ENCODE assay signal across 8 mouse cellular contexts in the genomic region with DNA sequence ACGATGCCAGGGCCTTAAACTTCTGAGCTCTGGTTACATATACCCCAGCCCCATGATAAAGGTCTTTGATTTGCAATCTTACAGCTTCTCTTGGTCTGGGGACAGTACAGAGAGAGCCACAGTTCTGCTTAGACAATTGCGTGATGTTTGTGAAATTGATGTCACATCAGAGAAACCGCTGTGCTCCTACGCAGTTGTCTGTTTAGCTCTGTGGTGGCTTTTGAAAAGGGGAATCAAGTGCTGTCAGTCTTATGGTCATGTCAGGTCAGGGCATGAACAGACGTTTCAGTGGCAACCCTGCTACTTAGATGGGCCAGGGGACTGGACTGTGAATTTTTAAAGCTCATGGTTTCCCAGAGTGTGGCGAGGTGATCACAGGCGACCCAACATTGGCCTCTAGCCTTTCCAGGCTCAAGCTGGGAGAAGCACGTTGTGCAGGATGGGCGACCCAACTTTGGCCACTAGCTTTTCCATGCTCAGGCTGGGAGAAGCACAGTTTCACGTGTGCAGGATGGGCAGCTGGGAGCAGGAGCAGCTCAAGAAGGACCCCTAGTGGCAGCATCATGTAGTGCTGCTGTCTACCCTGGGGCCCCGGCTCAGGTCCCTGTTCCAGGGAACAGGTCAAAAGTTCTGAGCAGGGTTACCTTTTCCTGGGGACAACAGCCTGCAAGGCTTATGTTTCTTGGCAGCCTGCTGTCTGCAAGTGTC. TPM values are rescaled to one million over a fixed set of nuclear protein-coding genes. Genes with fewer than 3 reads are reported as not detected.
DNase-seq lines count a peak whose midpoint lies in the region; ATAC-seq and TF ChIP-seq lines count a peak whose summit lies in the region.

No protein-coding gene starts in this region.

- peaks cover 13% of the 10 kb centered on the region for H3K4me1 ChIP-seq in kidney, embryonic 15.5 days
- H3K4me1 ChIP-seq in limb, embryonic 10.5 days: peaks cover 15% of the 10 kb centered on the region

- H3K27me3 ChIP-seq in kidney, embryonic 15.5 days: 0 out of 2 replicates have a peak, but pooled peaks cover 5% of the 10 kb centered on the region
- H3K27me3 ChIP-seq in limb, embryonic 10.5 days (ENCODE audit: low read depth, poor library complexity, severe bottlenecking): 0 out of 2 replicates have a peak, but pooled peaks cover 6% of the 10 kb centered on the region
- peaks cover 5% of the 10 kb centered on the region for H3K27me3 ChIP-seq in myocyte (ENCODE audit: control insufficient read depth, insufficient read depth, insufficient read length)

- TF ChIP-seq POLR2A in myocyte (IDR thresholded peaks at IDR 0.05; ENCODE audit: insufficient read length, low read depth): no peak

- H3ac ChIP-seq in myocyte (ENCODE audit: control insufficient read depth, insufficient read length): no peak overlapping the region

- intact Hi-C loops in gastrocnemius, postnatal 36 days (cut with DNase I): no loop called here

- H3K4me2 ChIP-seq in kidney, embryonic 15.5 days: peak overlapping the region; percentile 53
- peak overlapping the region; percentile 12 for H3K4me2 ChIP-seq in myocyte (ENCODE audit: low read depth)

- 39% methylated on average over 11 of the region's 11 CpGs for WGBS in kidney, embryonic 15.5 days
- 44% methylated on average over 11 of the region's 11 CpGs for WGBS in limb, embryonic 10.5 days

- no peaks in the 10 kb centered on the region for H3K9me3 ChIP-seq in kidney, embryonic 15.5 days (replicated peaks)
- no peaks in the 10 kb centered on the region for H3K9me3 ChIP-seq in limb, embryonic 10.5 days (replicated peaks)

- DNase-seq in kidney, postnatal 14 days: no peak
- peak; percentile 50 for DNase-seq in MN1 (ENCODE audit: low spot score)
- peak; percentile 76 for DNase-seq in limb, embryonic 10.5 days (ENCODE audit: low spot score)
- no peak for DNase-seq in right cerebral cortex, postnatal 4 days
- DNase-seq in gastrocnemius, postnatal 36 days: no peak

- H3K4me3 ChIP-seq in kidney, embryonic 15.5 days (replicated peaks): 0 out of 2 replicates have a peak overlapping the region, but pooled peaks have one; percentile 10
- H3K4me3 ChIP-seq in limb, embryonic 10.5 days: peak overlapping the region; percentile 30
- H3K4me3 ChIP-seq in myocyte: no peak overlapping the region

- H3K9ac ChIP-seq in kidney, embryonic 15.5 days: no peak overlapping the region

- H3K79me2 ChIP-seq in myocyte (ENCODE audit: control insufficient read depth, insufficient read depth): no peaks in the 10 kb centered on the region

- no peaks in the 10 kb centered on the region for H3K36me3 ChIP-seq in kidney, embryonic 15.5 days
- H3K36me3 ChIP-seq in limb, embryonic 10.5 days: no peaks in the 10 kb centered on the region
- no peaks in the 10 kb centered on the region for H3K36me3 ChIP-seq in myocyte (ENCODE audit: control insufficient read depth, insufficient read depth)

- peak; percentile 59 for ATAC-seq in kidney, embryonic 15.5 days (replicated peaks; ENCODE audit: low FRiP score)
- 0 out of 2 replicates have a peak, but pooled peaks have one; percentile 40 for ATAC-seq in erythroblast, adult 5-6 weeks (replicated peaks; ENCODE audit: low FRiP score, poor library complexity, severe bottlenecking)

- H3K27ac ChIP-seq in kidney, embryonic 15.5 days: no peak overlapping the region
- H3K27ac ChIP-seq in limb, embryonic 10.5 days: 0 out of 2 replicates have a peak overlapping the region, but pooled peaks have one; percentile 27

TF ChIP-seq in myocyte, 11 proteins besides CTCF, POLR2A, EP300 and RAD21:
- TF ChIP-seq MAX (IDR thresholded peaks at IDR 0.05; ENCODE audit: low read depth) (no peak), E2F4 (IDR thresholded peaks at IDR 0.05; ENCODE audit: insufficient read depth) (no peak), MYOG (IDR thresholded peaks at IDR 0.05; ENCODE audit: control insufficient read depth in 1 of 3, insufficient read depth in 1 of 3, insufficient read length in 2 of 3, low read depth in 2 of 3) (no peak), TCF3 (IDR thresholded peaks at IDR 0.05; ENCODE audit: insufficient read length, low read depth) (no peak), SRF (IDR thresholded peaks at IDR 0.05; ENCODE audit: control insufficient read depth, insufficient read length, low read depth) (no peak), CEBPB (IDR thresholded peaks at IDR 0.05; ENCODE audit: insufficient read depth, poor library complexity, severe bottlenecking) (no peak), USF1 (IDR thresholded peaks at IDR 0.05; ENCODE audit: low read depth) (no peak)

RNA-seq across cellular contexts. Expression of a gene that starts 39.0 kb away (rescaled TPM):
- 403 and 425 TPM in 2 replicates for polyA plus RNA-seq in kidney, embryonic 15.5 days (2015; fragmentation: Nextera tagmentation; extraction: Ambion mirVana)
- 24.0 and 30.9 TPM in 2 replicates for total RNA-seq in erythroblast, adult 5-6 weeks (2015; ENCODE audit: low replicate concordance)
- 42.8 and 54.5 TPM in 2 replicates for total RNA-seq in erythroblast, adult 5-6 weeks (2017; ENCODE audit: low replicate concordance)
- 324 and 340 TPM in 2 replicates for polyA plus RNA-seq in limb, embryonic 10.5 days (2016; fragmentation: Nextera tagmentation; extraction: Ambion mirVana)
- polyA plus RNA-seq in myocyte (2012; fragmentation: generic; extraction: Trizol): 128 TPM
- 10 to 100 TPM; 65.2 to 80.5 TPM for total RNA-seq in gastrocnemius, postnatal 36 days (2021)

Comparison
In these comparisons a context has a peak if more than half of its experiments do, and no peak if none do; other contexts are left out.
1. DNase-seq: peak in MN1 (single experiment) and limb, embryonic 10.5 days (single experiment); none in kidney, postnatal 14 days (single experiment), right cerebral cortex, postnatal 4 days (single experiment) and gastrocnemius, postnatal 36 days (0 of 2).